Mouse (Mus musculus): ENCODE measurements around the gene Zfx.

DNA sequence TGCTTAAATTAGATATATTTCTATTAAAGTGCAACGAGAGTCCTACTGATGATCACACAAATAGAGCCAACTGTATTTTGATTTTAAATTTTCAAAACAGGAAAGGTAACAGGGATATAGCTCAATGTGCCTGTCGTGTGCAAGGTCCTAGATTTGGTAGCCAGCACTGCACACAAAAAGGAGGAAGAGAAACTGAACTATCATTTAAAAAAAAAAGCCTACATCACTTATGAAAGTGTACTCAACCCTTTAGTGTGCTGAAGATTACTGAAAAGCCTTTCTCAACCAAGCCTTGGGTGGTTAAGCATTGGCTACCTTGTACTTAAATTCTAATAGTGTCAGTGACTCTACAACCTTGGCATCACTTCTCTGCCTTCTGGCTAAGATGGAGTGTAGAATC, 2.4 kb upstream of the Zfx start:
- TF ChIP-seq EP300 (IDR thresholded peaks at IDR 0.05; ENCODE audit: low read depth) (no peak), CTCF (IDR thresholded peaks at IDR 0.05; ENCODE audit: low read depth) (no peak)
